Mouse (Mus musculus): ENCODE measurements at regions not wholly inside any gene's neighbourhood (a gene's known extent, or its start where the extent isn't known, plus 50 kb on each side); places are given as distances from the start of the nearest gene placed in this dataset.
A peak's percentile ranks its signal among the peaks of the same experiment; 100 is the strongest.

DNA sequence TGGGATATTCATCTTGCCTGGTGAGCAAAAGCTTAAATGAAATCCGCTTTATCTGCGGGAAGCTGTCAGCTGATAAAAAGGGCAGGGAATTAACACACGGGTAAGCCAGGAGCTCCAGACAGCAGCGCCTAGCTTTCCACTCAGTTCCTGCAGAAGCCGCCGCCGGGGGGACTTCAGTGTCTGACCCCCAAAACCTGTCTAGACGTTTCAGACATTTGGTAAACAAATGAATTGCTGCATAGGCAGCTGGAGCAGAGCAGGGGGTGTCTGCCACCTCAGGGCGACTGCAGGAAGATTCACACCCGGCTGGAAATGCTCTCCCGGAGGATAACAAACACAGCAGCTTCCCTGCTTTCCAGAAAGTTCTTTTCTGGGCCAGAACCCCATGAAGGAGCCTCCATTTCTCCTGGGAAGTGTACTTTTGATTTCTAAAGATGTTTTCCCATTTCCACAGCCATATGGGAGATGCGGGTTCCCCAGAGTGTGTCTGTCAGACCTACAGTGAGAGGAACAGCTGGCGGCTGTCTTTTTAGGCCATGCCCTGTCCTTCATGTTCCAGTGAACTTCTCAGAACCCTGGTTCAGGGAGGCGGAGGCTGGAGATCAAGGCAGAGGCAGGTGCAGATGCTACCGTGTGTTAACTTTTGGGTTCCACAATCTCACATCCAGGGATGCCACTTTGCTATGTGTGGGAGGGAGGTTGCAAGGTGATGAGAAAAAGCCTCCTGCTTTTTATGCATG, 58.7 kb upstream of the Pmepa1 start:
- no peak overlapping the region for H3K4me3 ChIP-seq (ENCODE audit: insufficient read depth, low read depth, low read length)
- H3K27me3 ChIP-seq (replicated peaks; ENCODE audit: control insufficient read depth, insufficient read depth, low read length): no peaks in the 10 kb centered on the region
- DNase-seq: peak; percentile 63
- peaks cover 8% of the 10 kb centered on the region for H3K4me1 ChIP-seq (ENCODE audit: control insufficient read depth, insufficient read depth, low read length)
- no peaks in the 10 kb centered on the region for H3K36me3 ChIP-seq (ENCODE audit: control insufficient read depth, insufficient read depth, low read length)
- 48% methylated on average over 15 of the region's 15 CpGs for WGBS
- H3K27ac ChIP-seq (ENCODE audit: insufficient read depth, low read depth, low read length): no peak overlapping the region
- no peak for TF ChIP-seq POLR2A (IDR thresholded peaks at IDR 0.05; ENCODE audit: low read depth, low read length)

DNA sequence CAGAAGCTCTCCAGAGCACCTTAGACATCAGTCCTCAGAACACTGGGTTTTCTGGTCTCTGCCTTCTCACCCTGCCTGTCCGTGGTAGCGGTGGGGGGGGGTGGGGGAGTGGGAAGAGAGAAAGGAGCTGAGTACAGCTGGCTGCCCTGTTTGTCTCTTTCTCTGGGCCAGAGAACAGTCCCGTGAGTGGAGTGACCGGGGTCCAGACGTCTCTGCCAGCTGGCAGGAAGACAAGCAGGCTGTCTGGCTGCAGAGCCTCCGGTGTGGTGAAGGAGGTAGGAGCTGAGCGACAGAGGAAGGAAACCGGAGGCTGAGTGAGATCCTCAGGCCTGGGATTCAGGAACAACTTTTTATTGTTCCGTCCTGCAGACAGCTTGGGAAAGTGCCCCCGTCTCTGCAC, 59.5 kb upstream of the Pmepa1 start:
- H3K27me3 ChIP-seq (replicated peaks; ENCODE audit: control insufficient read depth, insufficient read depth, low read length): no peaks in the 10 kb centered on the region
- H3K36me3 ChIP-seq (ENCODE audit: control insufficient read depth, insufficient read depth, low read length): no peaks in the 10 kb centered on the region
- no peak overlapping the region for H3K4me3 ChIP-seq (ENCODE audit: insufficient read depth, low read depth, low read length)
- no peak for TF ChIP-seq POLR2A (IDR thresholded peaks at IDR 0.05; ENCODE audit: low read depth, low read length)
- TF ChIP-seq CTCF (conservative IDR thresholded peaks at IDR 0.05; ENCODE audit: insufficient read depth, insufficient read length, low read depth, low read length): no peak
- 14% methylated on average over 10 of the region's 10 CpGs for WGBS
- peaks cover 8% of the 10 kb centered on the region for H3K4me1 ChIP-seq (ENCODE audit: control insufficient read depth, insufficient read depth, low read length)
- peak; percentile 96 for DNase-seq
- no peak overlapping the region for H3K27ac ChIP-seq (ENCODE audit: insufficient read depth, low read depth, low read length)

DNA sequence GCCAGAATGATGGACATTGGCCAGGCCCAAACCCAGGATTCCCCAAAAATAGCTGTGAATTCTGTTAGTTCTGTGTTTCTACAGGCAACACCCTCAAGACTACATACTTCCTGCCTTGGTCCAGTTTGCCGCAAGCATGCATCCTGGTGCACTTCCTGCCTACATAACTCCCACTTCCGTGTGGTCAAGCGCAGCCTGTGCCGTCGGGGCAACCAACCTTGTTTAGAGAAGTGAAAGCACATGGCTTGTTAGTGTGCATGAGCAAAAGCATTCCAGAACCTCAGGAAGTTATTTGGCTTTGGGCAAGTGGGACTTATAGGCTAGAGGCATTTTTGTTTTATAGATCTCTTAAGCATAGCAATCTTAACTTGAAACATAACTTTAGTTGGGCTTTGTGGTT, 61.3 kb upstream of the Pmepa1 start:
- WGBS: 39% methylated on average over 5 of the region's 5 CpGs
- H3K4me1 ChIP-seq (ENCODE audit: control insufficient read depth, insufficient read depth, low read length): peaks cover 8% of the 10 kb centered on the region
- H3K27me3 ChIP-seq (replicated peaks; ENCODE audit: control insufficient read depth, insufficient read depth, low read length): no peaks in the 10 kb centered on the region
- DNase-seq: peak; percentile 64
- TF ChIP-seq POLR2A (IDR thresholded peaks at IDR 0.05; ENCODE audit: low read depth, low read length): no peak
- no peak for TF ChIP-seq CTCF (conservative IDR thresholded peaks at IDR 0.05; ENCODE audit: insufficient read depth, insufficient read length, low read depth, low read length)
- no peaks in the 10 kb centered on the region for H3K36me3 ChIP-seq (ENCODE audit: control insufficient read depth, insufficient read depth, low read length)
- no peak overlapping the region for H3K4me3 ChIP-seq (ENCODE audit: insufficient read depth, low read depth, low read length)
- no peak overlapping the region for H3K27ac ChIP-seq (ENCODE audit: insufficient read depth, low read depth, low read length)

DNA sequence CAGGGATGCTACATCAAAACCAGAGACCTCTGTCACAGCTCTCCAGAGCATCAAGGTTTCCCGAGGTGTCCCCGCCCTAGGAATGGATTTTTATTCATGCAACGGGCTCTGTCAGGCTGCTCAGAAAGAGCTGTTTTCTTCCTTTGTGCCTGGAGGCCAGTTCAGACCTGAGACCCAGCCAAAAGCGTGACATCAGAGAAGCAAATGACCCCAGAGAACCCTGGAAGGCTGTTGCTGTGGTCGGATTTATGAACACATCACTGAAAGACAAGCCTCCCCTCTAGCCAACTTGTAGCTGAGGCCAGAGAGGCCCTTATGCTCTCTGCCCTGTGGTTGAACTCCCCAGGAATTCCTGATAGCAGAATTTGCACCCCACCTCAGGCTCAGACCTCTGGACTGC, 62.3 kb upstream of the Pmepa1 start:
- TF ChIP-seq POLR2A (IDR thresholded peaks at IDR 0.05; ENCODE audit: low read depth, low read length) (no peak), CTCF (conservative IDR thresholded peaks at IDR 0.05; ENCODE audit: insufficient read depth, insufficient read length, low read depth, low read length) (no peak)
- peak; percentile 67 for DNase-seq

DNA sequence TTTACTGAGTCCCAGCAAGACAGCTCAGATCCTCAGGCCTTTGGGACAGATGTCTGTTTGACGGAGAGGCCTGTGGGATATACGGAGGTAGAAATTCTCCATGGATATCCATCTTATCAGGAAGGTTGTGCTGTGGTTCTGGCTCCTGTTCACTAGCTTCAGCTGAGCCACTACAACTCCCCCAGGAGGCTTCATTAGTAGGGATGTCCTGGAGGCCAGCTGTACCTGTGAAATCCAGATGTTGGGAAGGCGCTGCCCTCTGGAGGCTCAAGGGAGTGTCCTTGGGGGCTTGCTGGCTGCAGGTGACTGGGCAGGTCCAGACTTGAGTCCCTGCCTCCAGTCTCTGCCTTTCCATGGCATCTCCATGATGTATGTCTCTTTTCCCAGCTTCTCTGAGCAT, 62.9 kb upstream of the Pmepa1 start:
- H3K4me3 ChIP-seq (ENCODE audit: insufficient read depth, low read depth, low read length): no peak overlapping the region
- DNase-seq: no peak
- H3K36me3 ChIP-seq (ENCODE audit: control insufficient read depth, insufficient read depth, low read length): no peaks in the 10 kb centered on the region
- no peaks in the 10 kb centered on the region for H3K27me3 ChIP-seq (replicated peaks; ENCODE audit: control insufficient read depth, insufficient read depth, low read length)
- TF ChIP-seq CTCF (conservative IDR thresholded peaks at IDR 0.05; ENCODE audit: insufficient read depth, insufficient read length, low read depth, low read length) (0 out of 2 replicates have a peak, but pooled peaks have one; percentile 22), POLR2A (IDR thresholded peaks at IDR 0.05; ENCODE audit: low read depth, low read length) (no peak)
- H3K4me1 ChIP-seq (ENCODE audit: control insufficient read depth, insufficient read depth, low read length): peaks cover 8% of the 10 kb centered on the region
- WGBS: 91% methylated on average over 3 of the region's 3 CpGs
- no peak overlapping the region for H3K27ac ChIP-seq (ENCODE audit: insufficient read depth, low read depth, low read length)

More for the DNA sequence above, 62.3 kb upstream of the Pmepa1 start:
- Histone ChIP-seq H3K27ac (ENCODE audit: insufficient read depth, low read depth, low read length) (no peak overlapping the region), H3K36me3 (ENCODE audit: control insufficient read depth, insufficient read depth, low read length) (no peaks in the 10 kb centered on the region), H3K4me1 (ENCODE audit: control insufficient read depth, insufficient read depth, low read length) (peaks cover 8% of the 10 kb centered on the region), H3K4me3 (ENCODE audit: insufficient read depth, low read depth, low read length) (no peak overlapping the region), H3K27me3 (replicated peaks; ENCODE audit: control insufficient read depth, insufficient read depth, low read length) (no peaks in the 10 kb centered on the region)
- 50% methylated on average over 5 of the region's 5 CpGs for WGBS

DNA sequence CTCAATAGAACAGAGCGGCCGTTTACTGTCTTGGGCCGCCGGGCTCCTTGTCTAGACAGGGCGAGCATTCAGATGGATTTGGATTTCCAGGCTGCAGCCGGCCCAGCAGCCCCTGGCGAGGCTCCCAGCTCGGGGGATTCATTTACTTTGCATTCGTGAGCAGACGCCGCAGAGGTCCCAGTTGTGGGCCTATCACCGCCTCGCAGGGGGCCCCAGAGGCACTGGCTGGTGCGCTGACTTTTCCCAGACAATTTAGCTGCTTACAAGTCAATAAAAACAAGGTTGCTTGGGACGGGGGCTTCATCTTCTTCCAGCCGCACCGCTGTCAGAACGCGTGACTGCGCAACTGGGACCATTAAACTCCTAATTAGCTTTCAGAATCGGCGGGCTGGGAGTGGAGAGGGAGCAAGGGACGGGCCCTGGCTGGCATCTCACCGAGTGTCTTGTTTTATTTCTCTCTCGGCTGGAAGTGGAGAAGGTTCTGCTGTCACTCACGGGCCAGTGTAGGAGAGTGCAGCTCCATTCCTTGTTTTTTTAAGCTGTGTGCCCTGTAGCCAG, 63.8 kb upstream of the Pmepa1 start:
- Histone ChIP-seq H3K4me1 (ENCODE audit: control insufficient read depth, insufficient read depth, low read length) (peaks cover 6% of the 10 kb centered on the region), H3K36me3 (ENCODE audit: control insufficient read depth, insufficient read depth, low read length) (no peaks in the 10 kb centered on the region), H3K27me3 (replicated peaks; ENCODE audit: control insufficient read depth, insufficient read depth, low read length) (no peaks in the 10 kb centered on the region), H3K4me3 (ENCODE audit: insufficient read depth, low read depth, low read length) (no peak overlapping the region), H3K27ac (ENCODE audit: insufficient read depth, low read depth, low read length) (no peak overlapping the region)
- DNase-seq: no peak
- WGBS: 50% methylated on average over 26 of the region's 26 CpGs
- TF ChIP-seq CTCF (conservative IDR thresholded peaks at IDR 0.05; ENCODE audit: insufficient read depth, insufficient read length, low read depth, low read length) (no peak), POLR2A (IDR thresholded peaks at IDR 0.05; ENCODE audit: low read depth, low read length) (no peak)

DNA sequence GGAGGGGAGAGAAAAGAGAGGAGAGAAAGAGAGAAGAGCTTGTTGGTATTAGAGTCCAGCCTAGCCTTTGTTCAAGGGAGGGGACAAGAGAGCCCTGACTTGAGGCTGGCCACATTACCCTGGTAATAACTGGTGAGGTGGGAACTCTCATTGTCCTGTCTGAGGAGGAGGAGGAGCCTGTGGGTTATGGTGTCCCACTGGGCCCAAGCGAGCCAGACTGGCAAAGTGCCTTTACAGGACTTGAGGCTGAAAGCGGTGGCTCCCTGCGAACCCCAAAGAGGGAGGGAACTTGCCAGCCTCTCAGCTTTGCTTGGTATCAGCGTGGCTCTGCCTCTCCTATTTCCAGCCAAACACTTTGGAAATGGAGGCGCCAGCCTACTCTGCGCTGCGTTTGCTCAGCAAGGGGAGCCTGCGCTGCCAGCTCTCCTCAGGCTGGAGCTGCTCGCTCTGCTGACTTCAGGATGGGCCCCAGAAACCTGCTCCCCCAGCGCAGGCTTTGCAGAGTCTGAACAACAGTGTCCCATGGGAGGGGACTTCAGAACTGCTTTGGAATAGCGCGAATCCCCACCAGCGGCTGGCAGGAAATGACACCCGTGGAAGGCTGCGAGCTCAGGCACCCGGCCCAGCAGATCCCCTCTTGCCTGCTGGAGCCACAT, 66.4 kb upstream of the Pmepa1 start:
- Histone ChIP-seq H3K27ac (ENCODE audit: insufficient read depth, low read depth, low read length) (no peak overlapping the region), H3K4me3 (ENCODE audit: insufficient read depth, low read depth, low read length) (no peak overlapping the region), H3K27me3 (replicated peaks; ENCODE audit: control insufficient read depth, insufficient read depth, low read length) (no peaks in the 10 kb centered on the region; the same call in 1 of the 2 replicates), H3K36me3 (ENCODE audit: control insufficient read depth, insufficient read depth, low read length) (no peaks in the 10 kb centered on the region), H3K4me1 (ENCODE audit: control insufficient read depth, insufficient read depth, low read length) (no peaks in the 10 kb centered on the region)
- no peak for DNase-seq
- TF ChIP-seq POLR2A (IDR thresholded peaks at IDR 0.05; ENCODE audit: low read depth, low read length) (no peak), CTCF (conservative IDR thresholded peaks at IDR 0.05; ENCODE audit: insufficient read depth, insufficient read length, low read depth, low read length) (no peak)
- WGBS: 74% methylated on average over 16 of the region's 16 CpGs
